Mouse (Mus musculus) ES-Bruce4 (cell line): Measurements from ENCODE around the gene Taok3.

Source experiments
- CTCF ChIP-seq: IDR thresholded peaks from one replicate; pipeline ENCODE4 v1.8.1; 2011; ENCODE audit warnings: low read depth, low read length
- EP300 ChIP-seq: IDR thresholded peaks from 2 replicates; pipeline ENCODE4 v1.6.1; 2011; ENCODE audit warnings: low read depth, low read length; ENCODE audit not compliant: insufficient read depth

DNA sequence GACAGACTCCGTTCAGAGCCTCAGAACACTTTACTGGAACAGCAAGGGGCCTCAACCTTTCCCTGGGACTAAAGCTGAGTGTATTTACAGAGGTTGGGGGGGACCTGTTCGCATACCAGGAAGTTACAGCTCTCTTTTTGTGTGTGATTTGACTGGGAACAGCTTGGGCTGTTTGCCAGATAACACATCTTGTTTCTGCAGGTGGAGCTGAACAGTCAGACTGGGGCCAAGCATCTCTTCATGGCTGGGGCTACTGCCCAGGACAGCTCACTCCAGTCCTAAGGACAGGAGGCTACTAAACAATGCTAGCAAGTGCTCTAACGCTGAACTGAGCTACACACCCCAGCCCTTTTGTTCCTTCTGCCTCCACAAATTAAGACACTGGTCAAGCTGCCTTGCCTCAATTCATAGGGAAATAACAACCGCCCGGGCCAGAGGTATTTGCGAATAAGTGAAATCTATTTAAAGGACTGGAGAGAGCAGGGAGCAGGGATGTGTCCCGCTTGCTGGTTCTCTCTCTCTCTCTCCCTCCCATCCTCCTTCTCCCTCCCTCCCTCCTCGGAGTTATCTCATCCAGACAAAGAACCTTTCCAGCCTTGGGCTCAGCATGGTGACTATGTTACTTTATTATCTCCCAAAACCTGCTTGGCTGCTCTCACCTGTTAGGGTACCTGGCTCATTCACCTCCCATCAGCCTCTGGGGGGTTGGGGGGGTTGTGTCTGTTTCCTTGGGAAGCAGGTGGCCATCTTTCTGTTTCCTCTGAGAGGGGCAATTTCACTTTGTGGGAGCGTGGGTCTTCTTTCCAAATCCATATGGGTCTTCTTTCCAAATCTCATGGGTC lies 194.9 kb downstream of the Taok3 start:
- TF ChIP-seq EP300, result 0 out of 2 replicates have a peak, but pooled peaks have one; percentile 35
- no peak for TF ChIP-seq CTCF
